Mouse (Mus musculus) liver, adult 2 months (tissue): ENCODE results near the gene Syce3. TPM values are rescaled to one million over a fixed set of nuclear protein-coding genes. Genes with fewer than 3 reads are reported as not detected.

Experiments
- DNase-seq: peaks from one replicate; pipeline ENCODE4 v3.0.0-alpha.2; 2011; ENCODE audit warnings: low read depth, low spot score; ENCODE audit errors: extremely low read depth
- H3K27ac ChIP-seq: fragments of 200-500 bp; replicated peaks from 2 replicates; pipeline ENCODE4 v1.5.1; 2012; ENCODE audit warnings: low read depth, mild to moderate bottlenecking, control low read depth, inconsistent platforms, low read length; ENCODE audit not compliant: insufficient read depth
- H3K27me3 ChIP-seq: fragments of 200-500 bp; 2 replicates; pipeline ENCODE4 v1.6.1; 2012; ENCODE audit warnings: mild to moderate bottlenecking, moderate library complexity, low read length, inconsistent platforms; ENCODE audit not compliant: control insufficient read depth, insufficient read depth
- H3K36me3 ChIP-seq: fragments of 200-500 bp; 2 replicates; pipeline ENCODE4 v1.6.1; 2012; ENCODE audit warnings: low read length, inconsistent platforms; ENCODE audit not compliant: control insufficient read depth, insufficient read depth
- H3K4me1 ChIP-seq: fragments of 200-500 bp; 2 replicates; pipeline ENCODE4 v1.6.1; 2011; ENCODE audit warnings: low read length; ENCODE audit not compliant: control insufficient read depth, insufficient read depth
- H3K4me3 ChIP-seq: fragments of 200-500 bp; 2 replicates; pipeline ENCODE4 v1.5.1; 2011; ENCODE audit warnings: low read depth, mild to moderate bottlenecking, control low read depth, low read length, moderate library complexity; ENCODE audit not compliant: insufficient read depth
- H3K79me2 ChIP-seq: fragments of 200-500 bp; 2 replicates; pipeline ENCODE4 v1.6.1; 2012; ENCODE audit warnings: inconsistent platforms, mild to moderate bottlenecking, low read length, moderate library complexity; ENCODE audit not compliant: control insufficient read depth, insufficient read depth
- H3K9ac ChIP-seq: fragments of 200-500 bp; 2 replicates; pipeline ENCODE4 v1.6.1; 2012; ENCODE audit warnings: low read depth, mild to moderate bottlenecking, control low read depth, inconsistent platforms, low read length
- CTCF ChIP-seq: fragments of 200-500 bp; IDR thresholded peaks from 2 replicates; pipeline ENCODE4 v1.5.1; 2011; ENCODE audit warnings: low read depth, low read length, control low read depth
- POLR2A ChIP-seq: fragments of 200-500 bp; IDR thresholded peaks from 2 replicates; pipeline ENCODE4 v1.6.1; 2011; ENCODE audit warnings: low read length, control low read depth; ENCODE audit not compliant: insufficient read depth; ENCODE audit errors: extremely low read depth
- WGBS: fragments of 180-500 bp; shearing (Covaris S2); methylation state at CpG from one replicate; pipeline ENCODE4 v1.1.7; 2018; 5-methylcytosine and 5-hydroxymethylcytosine counted together
- polyA plus RNA-seq: library from polyadenylated mRNA; depleted of rRNA; stranded (reverse); fragments of >200 nt; gene quantifications from 2 replicates; pipeline ENCODE4 v1.2.3, GENCODE M21; 2012
- total RNA-seq: library from RNA; depleted of rRNA; stranded (reverse); fragments of >200 nt; gene quantifications from 2 replicates; pipeline ENCODE4 v1.2.3, GENCODE M21; 2014

Gene Syce3
- total and polyA plus RNA-seq, 2 experiments = not detected

DNA sequence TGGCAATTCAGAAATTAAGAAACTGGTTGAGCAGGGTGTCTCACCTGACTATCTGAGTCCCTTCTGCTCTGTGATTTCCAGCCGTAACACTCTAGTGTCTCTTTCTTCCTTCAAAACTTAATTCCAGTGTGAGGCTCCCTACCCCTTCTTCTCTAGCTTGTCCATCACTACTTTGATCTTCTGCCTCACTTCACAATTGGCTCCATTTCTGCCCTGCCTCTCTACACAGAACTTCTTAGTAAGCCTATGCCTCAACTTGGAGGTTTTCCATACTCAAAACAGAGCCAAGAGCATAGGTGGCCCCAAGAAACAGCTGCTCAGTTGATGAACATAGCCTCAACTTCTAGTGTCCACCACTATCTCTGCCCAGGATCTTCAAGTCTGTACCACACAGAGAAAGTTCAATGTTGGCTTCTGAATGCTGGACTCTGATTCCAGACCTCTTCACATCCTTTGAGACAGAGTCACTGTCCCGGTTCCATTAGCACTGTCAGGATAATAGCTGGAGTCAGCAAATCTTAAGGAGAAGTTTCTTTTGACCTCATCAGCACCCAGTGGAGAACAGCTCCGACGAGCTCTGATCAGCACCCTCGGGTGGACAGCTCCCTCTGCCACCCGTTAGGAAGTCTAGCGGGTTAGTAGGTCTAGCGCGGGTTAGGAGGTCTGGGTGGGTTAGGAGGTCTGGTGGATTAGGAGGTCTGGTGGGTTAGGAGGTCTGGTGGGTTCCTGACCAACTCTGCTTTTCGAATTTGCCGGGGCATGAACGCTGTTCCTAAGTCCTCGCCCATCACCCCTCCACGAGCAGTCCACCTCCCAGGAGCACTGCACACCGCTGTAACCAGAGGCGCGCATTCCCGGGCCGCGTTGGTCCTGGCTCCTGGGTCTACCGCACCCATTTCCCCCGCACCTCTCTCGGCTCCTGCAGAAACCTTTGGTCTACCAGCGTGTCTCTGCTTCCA, 42.9 kb upstream of the Syce3 start:
- Histone ChIP-seq H3K4me1 (no peaks in the 10 kb centered on the region), H3K9ac (no peak overlapping the region), H3K27ac (no peak overlapping the region), H3K27me3 (peaks cover 8% of the 10 kb centered on the region; the same call in 1 of the 2 replicates), H3K36me3 (no peaks in the 10 kb centered on the region), H3K79me2 (no peaks in the 10 kb centered on the region), H3K4me3 (no peak overlapping the region)
- DNase-seq = no peak
- 5% methylated on average over 24 of the region's 24 CpGs for WGBS
- TF ChIP-seq CTCF = no peak

DNA sequence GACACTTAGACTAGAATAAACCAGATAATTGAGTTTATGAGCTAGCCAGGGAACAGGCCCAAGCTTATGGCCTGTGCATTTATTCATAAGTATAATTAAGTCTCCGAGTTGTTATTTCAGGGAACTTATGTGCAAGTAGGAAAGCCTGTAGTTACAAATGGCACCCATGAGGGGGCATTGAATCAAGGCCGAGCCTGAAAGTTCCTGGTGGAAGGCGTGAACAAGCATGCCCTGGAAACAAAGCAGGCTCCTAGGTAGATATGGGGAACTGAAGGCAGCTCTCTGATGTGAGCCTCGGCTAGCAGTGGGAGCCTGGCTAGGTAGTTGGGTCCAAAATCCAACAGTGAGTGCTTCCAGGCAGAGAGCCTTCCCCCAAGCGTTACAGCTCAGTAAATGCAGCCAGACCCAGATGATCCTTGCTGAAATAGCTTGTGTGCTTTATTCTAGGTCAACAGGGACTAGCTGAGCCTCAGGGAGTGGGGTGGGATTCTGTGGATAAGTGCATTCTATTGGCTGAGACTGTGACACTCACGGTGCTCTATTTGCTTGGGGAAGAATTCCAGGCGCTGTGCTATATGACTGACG, 32.3 kb upstream of the Syce3 start:
- Histone ChIP-seq H3K79me2 (no peaks in the 10 kb centered on the region), H3K4me1 (no peaks in the 10 kb centered on the region), H3K27ac (no peak overlapping the region), H3K36me3 (no peaks in the 10 kb centered on the region), H3K9ac (no peak overlapping the region), H3K4me3 (no peak overlapping the region), H3K27me3 (no peaks in the 10 kb centered on the region)
- TF ChIP-seq CTCF (no peak), POLR2A (no peak)
- 50% methylated on average over 8 of the region's 8 CpGs for WGBS
- DNase-seq = no peak

DNA sequence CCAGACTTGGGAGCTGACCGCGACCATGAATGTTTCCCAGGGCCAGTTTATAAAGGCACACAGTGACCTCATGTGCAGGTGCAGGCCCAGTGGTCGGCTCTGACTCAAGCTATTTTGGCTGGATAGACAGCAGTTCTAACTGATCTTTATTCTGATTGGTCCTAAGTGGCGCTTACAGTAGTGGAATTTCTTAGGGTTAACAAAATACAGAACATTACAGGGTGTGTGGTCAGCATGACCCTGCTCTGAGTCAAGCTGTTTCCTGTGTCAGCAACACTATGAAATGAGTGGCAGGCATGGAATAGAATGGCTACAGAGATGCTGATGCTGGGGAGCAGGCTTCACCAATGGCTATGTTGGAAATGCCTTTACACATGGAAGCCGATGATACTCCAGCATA, 25.6 kb upstream of the Syce3 start:
- Histone ChIP-seq H3K4me1 (peaks cover 2% of the 10 kb centered on the region), H3K27ac (no peak overlapping the region), H3K36me3 (no peaks in the 10 kb centered on the region), H3K9ac (no peak overlapping the region), H3K79me2 (no peaks in the 10 kb centered on the region), H3K4me3 (no peak overlapping the region), H3K27me3 (no peaks in the 10 kb centered on the region)
- WGBS = 86% methylated on average over 5 of the region's 5 CpGs
- DNase-seq = no peak
- TF ChIP-seq CTCF = no peak
- TF ChIP-seq POLR2A = no peak

DNA sequence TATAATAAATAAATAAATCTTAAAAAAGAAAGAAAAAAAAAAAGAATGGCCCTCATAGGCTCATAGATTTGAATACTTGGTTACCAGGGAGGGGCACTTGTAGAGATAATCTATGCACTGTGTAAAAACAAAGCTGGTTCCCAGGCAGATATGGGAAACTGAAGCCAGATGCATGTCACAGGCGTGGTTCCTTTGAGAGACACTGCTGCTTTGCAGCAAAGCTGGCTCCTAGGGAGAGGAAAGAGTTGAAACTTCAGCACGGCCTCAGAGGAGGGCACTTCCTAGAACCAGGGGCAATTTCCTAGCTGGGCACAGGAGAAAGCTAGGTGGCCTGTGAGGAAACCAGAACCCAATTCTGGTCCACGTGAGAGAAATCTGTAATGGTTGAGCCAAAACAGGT, 23.8 kb upstream of the Syce3 start:
- H3K9ac ChIP-seq = no peak overlapping the region
- TF ChIP-seq POLR2A (no peak), CTCF (no peak)
- no peaks in the 10 kb centered on the region for H3K79me2 ChIP-seq
- no peak for DNase-seq
- no peak overlapping the region for H3K4me3 ChIP-seq
- no peaks in the 10 kb centered on the region for H3K36me3 ChIP-seq
- WGBS = 86% methylated on average over 3 of the region's 3 CpGs
- no peaks in the 10 kb centered on the region for H3K27me3 ChIP-seq
- H3K27ac ChIP-seq = no peak overlapping the region
- H3K4me1 ChIP-seq = peaks cover 4% of the 10 kb centered on the region

DNA sequence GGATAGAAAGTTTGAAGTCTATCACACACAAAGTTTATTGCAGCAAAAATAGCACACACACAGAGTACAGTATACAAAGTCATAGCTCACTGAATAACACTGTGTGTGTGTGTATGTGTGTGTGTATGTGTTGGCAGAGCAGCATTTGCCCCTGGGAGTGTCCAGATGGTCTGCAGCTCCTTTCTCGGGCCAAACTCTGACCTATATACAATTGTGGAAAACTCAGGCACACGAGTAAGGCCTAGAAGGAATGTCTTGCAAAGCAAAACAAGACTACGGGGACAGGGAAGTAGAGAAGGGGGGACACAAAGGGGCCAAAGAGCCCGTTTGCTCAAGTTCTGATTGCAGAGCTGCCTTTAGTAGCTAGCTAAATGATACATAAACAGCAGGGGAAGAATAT, 22.6 kb upstream of the Syce3 start:
- Histone ChIP-seq H3K27me3 (no peaks in the 10 kb centered on the region), H3K4me3 (no peak overlapping the region), H3K9ac (no peak overlapping the region), H3K27ac (no peak overlapping the region), H3K4me1 (peaks cover 9% of the 10 kb centered on the region), H3K36me3 (no peaks in the 10 kb centered on the region; the same call in 1 of the 2 replicates), H3K79me2 (no peaks in the 10 kb centered on the region)
- DNase-seq = no peak
- 80% methylated on average over 4 of the region's 4 CpGs for WGBS
- TF ChIP-seq POLR2A = no peak
- TF ChIP-seq CTCF = no peak

DNA sequence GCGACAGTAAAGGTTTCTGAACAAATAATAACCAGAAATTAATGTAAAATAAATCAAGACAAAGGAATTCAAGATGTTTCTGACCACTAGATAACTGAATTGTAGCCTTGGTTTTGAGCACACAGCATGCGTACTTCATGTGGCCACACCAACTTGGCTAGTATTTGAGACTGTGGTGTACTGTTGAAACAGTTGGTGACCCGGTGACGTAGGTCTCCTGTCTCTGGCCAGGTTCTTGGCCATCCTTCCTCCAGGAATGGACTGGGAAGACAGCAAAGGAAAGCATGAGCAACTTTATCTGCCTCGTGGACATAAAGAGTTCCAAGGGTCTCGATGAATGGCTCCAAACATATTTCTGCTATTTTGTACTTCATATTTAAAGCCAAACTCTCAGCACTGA, 21.5 kb upstream of the Syce3 start:
- H3K36me3 ChIP-seq = peaks cover 8% of the 10 kb centered on the region; the same call in 1 of the 2 replicates
- no peaks in the 10 kb centered on the region for H3K27me3 ChIP-seq
- 25% methylated on average over 6 of the region's 6 CpGs for WGBS
- TF ChIP-seq POLR2A (no peak), CTCF (no peak)
- peak overlapping the region; percentile 95 for H3K27ac ChIP-seq
- peak; percentile 94 for DNase-seq
- H3K4me3 ChIP-seq = no peak overlapping the region
- H3K4me1 ChIP-seq = peaks cover 12% of the 10 kb centered on the region
- H3K9ac ChIP-seq = no peak overlapping the region
- no peaks in the 10 kb centered on the region for H3K79me2 ChIP-seq
